Mouse (Mus musculus): ENCODE measurements around the gene Fads3.

- TF ChIP-seq EP300 (IDR thresholded peaks at IDR 0.05; ENCODE audit: low read depth) (no peak), CTCF (IDR thresholded peaks at IDR 0.05; ENCODE audit: low read depth) (no peak)
Measured at GRCm38 (mm10) chr19:10062292-10062691, 20.9 kb downstream of the Fads3 start.

Measured in heart, postnatal 0 days (tissue).